Mouse (Mus musculus) limb, embryonic 11.5 days (tissue): ENCODE data around the gene Tmem178. TPM values are rescaled to one million over a fixed set of nuclear protein-coding genes. Genes with fewer than 3 reads are reported as not detected.

Experiments
- ATAC-seq: fragments of 200-750 bp; cut with Nextera tagmentation; 2 replicates; pipeline ENCODE4 v1.8.0; 2017; ENCODE audit warnings: low read depth; ENCODE audit not compliant: insufficient number of reproducible peaks, low FRiP score, low TSS enrichment
- DNase-seq: peaks from one replicate; pipeline ENCODE4 v3.0.0-alpha.2; 2015; ENCODE audit warnings: low spot score
- H3K27ac ChIP-seq: fragments of 300-500 bp; sonication (generic); replicated peaks from 2 replicates; pipeline ENCODE4 v1.5.1; 2014; ENCODE audit warnings: low read depth, mild to moderate bottlenecking, low read length
- H3K27me3 ChIP-seq: fragments of 300-500 bp; sonication (generic); 2 replicates; pipeline ENCODE4 v1.6.1; 2014; ENCODE audit warnings: mild to moderate bottlenecking, low read length, mixed read lengths; ENCODE audit not compliant: control insufficient read depth, insufficient read depth
- H3K36me3 ChIP-seq: fragments of 300-500 bp; sonication (generic); 2 replicates; pipeline ENCODE4 v1.6.1; 2014; ENCODE audit warnings: mild to moderate bottlenecking, low read length, moderate library complexity, mixed read lengths; ENCODE audit not compliant: control insufficient read depth, insufficient read depth
- H3K4me1 ChIP-seq: fragments of 300-500 bp; sonication (generic); 2 replicates; pipeline ENCODE4 v1.6.1; 2014; ENCODE audit warnings: low read length, mixed read lengths; ENCODE audit not compliant: control insufficient read depth, insufficient read depth
- H3K4me2 ChIP-seq: fragments of 300-500 bp; sonication (generic); 2 replicates; pipeline ENCODE4 v1.6.1; 2014; ENCODE audit warnings: low read depth, mild to moderate bottlenecking, moderate library complexity; ENCODE audit not compliant: severe bottlenecking
- H3K4me3 ChIP-seq: fragments of 300-500 bp; sonication (generic); 2 replicates; pipeline ENCODE4 v1.5.1; 2014; ENCODE audit warnings: low read depth, low read length
- H3K9ac ChIP-seq: fragments of 300-500 bp; sonication (generic); 2 replicates; pipeline ENCODE4 v1.6.1; 2014; ENCODE audit warnings: mild to moderate bottlenecking, low read length
- H3K9me3 ChIP-seq: fragments of 300-500 bp; sonication (generic); 2 replicates; pipeline ENCODE4 v1.6.1; 2016; ENCODE audit warnings: low read length; ENCODE audit not compliant: control insufficient read depth
- WGBS: fragments of 180-500 bp; shearing (Covaris S2); extraction: QIAGEN DNeasy Blood & Tissue Kit; methylation state at CpG from one replicate; pipeline ENCODE4 v1.1.7; 2014; 5-methylcytosine and 5-hydroxymethylcytosine counted together
- polyA plus RNA-seq: library from polyadenylated mRNA; unstranded; fragments of >200 nt; fragmentation: Nextera tagmentation; extraction: Ambion mirVana; gene quantifications from 2 replicates; pipeline ENCODE4 v1.2.1, GENCODE M21; 2014

Tmem178 gene
- polyA plus RNA-seq, 1 experiment from 2014 or later = 6.9 TPM

GRCm38 (mm10) chr17:80998958-80999357 is 54.5 kb downstream of the Tmem178 start:
- Histone ChIP-seq H3K4me3 (no peak overlapping the region), H3K4me1 (no peaks in the 10 kb centered on the region), H3K4me2 (no peak overlapping the region), H3K36me3 (no peaks in the 10 kb centered on the region), H3K9ac (no peak overlapping the region), H3K9me3 (no peaks in the 10 kb centered on the region), H3K27ac (no peak overlapping the region), H3K27me3 (no peaks in the 10 kb centered on the region)
- no peak for DNase-seq
- WGBS = 55% methylated on average over 6 of the region's 6 CpGs
- ATAC-seq = no peak

- Histone ChIP-seq H3K4me2 (no peak overlapping the region), H3K27ac (no peak overlapping the region), H3K9ac (no peak overlapping the region), H3K9me3 (no peaks in the 10 kb centered on the region), H3K27me3 (no peaks in the 10 kb centered on the region), H3K4me3 (no peak overlapping the region), H3K4me1 (no peaks in the 10 kb centered on the region), H3K36me3 (no peaks in the 10 kb centered on the region)
- WGBS = 89% methylated on average over 12 of the region's 12 CpGs
- DNase-seq (no peak), ATAC-seq (no peak)
Measured at GRCm38 (mm10) chr17:81001010-81001409, 56.6 kb downstream of the Tmem178 start.

- DNase-seq = no peak
- Histone ChIP-seq H3K27me3 (no peaks in the 10 kb centered on the region), H3K9ac (no peak overlapping the region), H3K4me2 (no peak overlapping the region), H3K36me3 (no peaks in the 10 kb centered on the region), H3K9me3 (no peaks in the 10 kb centered on the region), H3K27ac (no peak overlapping the region), H3K4me1 (no peaks in the 10 kb centered on the region), H3K4me3 (no peak overlapping the region)
- no peak for ATAC-seq
- WGBS = 95% methylated on average over 4 of the region's 4 CpGs
Measured at GRCm38 (mm10) chr17:81001647-81002046, 57.2 kb downstream of the Tmem178 start.

- no peak overlapping the region for H3K9ac ChIP-seq
- ATAC-seq (no peak), DNase-seq (no peak)
- H3K27me3 ChIP-seq = no peaks in the 10 kb centered on the region
- WGBS = 76% methylated on average over 5 of the region's 5 CpGs
- no peaks in the 10 kb centered on the region for H3K9me3 ChIP-seq
- no peak overlapping the region for H3K27ac ChIP-seq
- H3K4me3 ChIP-seq = no peak overlapping the region
- no peaks in the 10 kb centered on the region for H3K36me3 ChIP-seq
- H3K4me1 ChIP-seq = no peaks in the 10 kb centered on the region
- H3K4me2 ChIP-seq = no peak overlapping the region
Measured at GRCm38 (mm10) chr17:81002130-81002529, 57.7 kb downstream of the Tmem178 start.

DNA sequence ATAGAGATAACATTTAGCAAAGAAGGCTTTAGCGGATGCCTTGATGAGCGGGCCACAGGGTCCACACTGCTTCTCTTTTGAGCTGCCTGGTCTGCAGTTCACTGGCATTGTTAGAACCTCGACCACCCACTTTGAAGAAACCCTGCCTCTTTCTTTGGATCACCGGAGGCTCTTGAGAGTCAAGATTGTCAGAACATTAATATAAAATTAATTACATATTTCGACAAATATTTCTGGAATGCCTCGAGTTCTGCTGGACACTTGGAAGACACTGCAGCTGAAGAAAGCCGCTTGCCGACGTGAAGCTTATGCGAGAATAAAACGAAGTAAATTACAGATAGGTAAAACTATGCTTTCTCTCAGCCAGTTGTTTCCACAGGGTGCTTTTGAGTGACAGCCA is 60.0 kb downstream of the Tmem178 start:
- Histone ChIP-seq H3K27ac (no peak overlapping the region), H3K4me2 (no peak overlapping the region), H3K4me3 (no peak overlapping the region), H3K9me3 (no peaks in the 10 kb centered on the region), H3K4me1 (no peaks in the 10 kb centered on the region), H3K9ac (no peak overlapping the region), H3K27me3 (no peaks in the 10 kb centered on the region), H3K36me3 (no peaks in the 10 kb centered on the region)
- ATAC-seq (no peak), DNase-seq (no peak)
- WGBS = 89% methylated on average over 11 of the region's 11 CpGs

- no peak overlapping the region for H3K4me2 ChIP-seq
- no peak for DNase-seq
- H3K9me3 ChIP-seq = no peaks in the 10 kb centered on the region
- H3K36me3 ChIP-seq = no peaks in the 10 kb centered on the region
- no peaks in the 10 kb centered on the region for H3K27me3 ChIP-seq
- ATAC-seq = no peak
- H3K4me1 ChIP-seq = no peaks in the 10 kb centered on the region
- no peak overlapping the region for H3K27ac ChIP-seq
- 56% methylated on average over 8 of the region's 8 CpGs for WGBS
- H3K9ac ChIP-seq = no peak overlapping the region
- no peak overlapping the region for H3K4me3 ChIP-seq
Measured at GRCm38 (mm10) chr17:81005292-81005691, 60.9 kb downstream of the Tmem178 start.

DNA sequence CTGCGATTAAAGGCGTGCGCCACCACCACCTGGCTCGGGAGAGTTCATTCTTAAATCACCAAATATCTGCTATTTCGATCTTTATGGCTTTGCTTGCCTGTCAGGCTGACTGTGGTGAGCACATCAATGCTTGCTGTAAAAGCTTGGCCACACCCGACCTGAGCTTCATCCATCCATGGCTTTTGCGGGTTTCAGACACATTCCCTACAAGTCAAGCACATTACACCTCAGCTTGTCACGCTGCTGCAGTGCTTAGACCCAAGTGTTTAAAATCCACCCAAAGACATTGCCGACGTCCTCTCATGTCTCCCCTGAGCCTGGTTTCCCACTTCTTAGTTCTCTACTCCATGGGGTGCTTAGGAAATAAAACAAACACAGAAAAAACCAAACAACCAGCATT is 64.7 kb downstream of the Tmem178 start:
- no peak overlapping the region for H3K27ac ChIP-seq
- no peak overlapping the region for H3K4me3 ChIP-seq
- H3K4me2 ChIP-seq = no peak overlapping the region
- H3K36me3 ChIP-seq = no peaks in the 10 kb centered on the region
- no peak overlapping the region for H3K9ac ChIP-seq
- H3K4me1 ChIP-seq = no peaks in the 10 kb centered on the region
- no peaks in the 10 kb centered on the region for H3K27me3 ChIP-seq
- no peak for DNase-seq
- H3K9me3 ChIP-seq = no peaks in the 10 kb centered on the region
- 88% methylated on average over 10 of the region's 10 CpGs for WGBS
- ATAC-seq = no peak

DNA sequence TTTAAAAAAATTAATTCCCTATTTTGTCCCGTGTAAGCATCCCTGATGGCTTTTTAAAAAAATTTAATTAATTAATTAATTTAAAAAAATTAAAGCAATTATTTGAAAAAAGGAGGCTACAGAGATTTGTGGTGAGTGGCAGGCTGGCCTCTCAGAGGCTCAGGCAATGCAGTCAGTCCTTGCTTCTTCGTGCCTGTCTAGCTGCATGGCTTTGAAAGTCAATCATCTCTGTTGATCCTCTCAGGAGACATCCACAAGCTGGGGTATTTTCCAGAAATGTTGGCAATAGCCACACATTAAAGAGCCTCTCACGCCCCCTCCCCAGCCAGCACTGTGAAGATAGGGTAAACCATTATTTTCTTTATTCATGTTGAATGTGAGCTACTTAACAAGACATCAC is 65.8 kb downstream of the Tmem178 start:
- no peaks in the 10 kb centered on the region for H3K9me3 ChIP-seq
- H3K27ac ChIP-seq = no peak overlapping the region
- no peak overlapping the region for H3K9ac ChIP-seq
- no peaks in the 10 kb centered on the region for H3K27me3 ChIP-seq
- H3K4me3 ChIP-seq = no peak overlapping the region
- no peaks in the 10 kb centered on the region for H3K4me1 ChIP-seq
- no peak for ATAC-seq
- no peaks in the 10 kb centered on the region for H3K36me3 ChIP-seq
- no peak overlapping the region for H3K4me2 ChIP-seq
- DNase-seq = no peak
- WGBS = 88% methylated on average over 3 of the region's 3 CpGs

- Histone ChIP-seq H3K27me3 (no peaks in the 10 kb centered on the region), H3K4me1 (no peaks in the 10 kb centered on the region), H3K4me2 (no peak overlapping the region), H3K9me3 (no peaks in the 10 kb centered on the region), H3K36me3 (no peaks in the 10 kb centered on the region), H3K4me3 (no peak overlapping the region), H3K9ac (no peak overlapping the region), H3K27ac (no peak overlapping the region)
- WGBS = 75% methylated on average over 18 of the region's 18 CpGs
- DNase-seq (no peak), ATAC-seq (no peak)
Measured at GRCm38 (mm10) chr17:81010844-81011685, 66.6 kb downstream of the Tmem178 start.
